Mouse (Mus musculus) bone marrow macrophage, adult 2 months (primary cell): Measurements from ENCODE around the gene Gm42715. TPM values are rescaled to one million over a fixed set of nuclear protein-coding genes. Genes with fewer than 3 reads are reported as not detected.

Experiments
- H3K27ac ChIP-seq: 2 replicates; pipeline ENCODE4 v1.5.1; 2012; ENCODE audit warnings: low read depth, low read length; ENCODE audit not compliant: insufficient read depth
- H3K4me1 ChIP-seq: 2 replicates; pipeline ENCODE4 v1.6.1; 2012; ENCODE audit warnings: low read length; ENCODE audit not compliant: control insufficient read depth, insufficient read depth
- H3K4me3 ChIP-seq: 2 replicates; pipeline ENCODE4 v1.5.1; 2012; ENCODE audit warnings: mild to moderate bottlenecking, low read length, moderate library complexity; ENCODE audit not compliant: insufficient read depth
- CTCF ChIP-seq: IDR thresholded peaks from 2 replicates; pipeline ENCODE4 v1.5.1; 2012; ENCODE audit warnings: low read depth, mild to moderate bottlenecking, low read length, moderate library complexity
- POLR2A ChIP-seq: IDR thresholded peaks from 2 replicates; pipeline ENCODE4 v1.6.1; 2012; ENCODE audit warnings: mild to moderate bottlenecking, low read depth, low read length, borderline replicate concordance
- polyA plus RNA-seq: library from polyadenylated mRNA; stranded (reverse); fragments of >200 nt; gene quantifications from 2 replicates; pipeline ENCODE4 v1.2.4, GENCODE M21; 2012; ENCODE audit not compliant: missing spikeins, insufficient read depth, insufficient read length

Gene Gm42715
- polyA plus RNA-seq, 1 experiment = 6.2 TPM

DNA sequence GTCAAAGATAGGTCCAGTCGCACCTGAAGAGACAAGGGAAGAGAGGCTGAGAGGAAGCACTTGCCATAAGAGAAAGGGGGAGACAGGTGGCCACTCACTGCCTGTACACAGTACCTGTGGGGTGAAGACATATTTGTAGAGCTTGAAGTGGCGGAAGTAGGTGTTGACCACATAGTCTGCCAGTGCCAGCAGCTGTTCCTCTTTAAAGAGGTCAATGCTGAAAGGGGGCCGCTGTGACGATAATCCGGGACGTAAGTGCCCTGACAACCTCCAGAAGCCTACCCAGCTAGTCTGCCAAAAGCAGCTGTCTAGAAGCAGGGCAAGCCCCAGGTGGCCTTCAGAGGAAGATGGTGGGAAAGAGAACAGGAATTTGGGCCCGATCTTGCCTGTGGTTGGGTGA is 65.6 kb downstream of the Gm42715 start:
- no peak for TF ChIP-seq CTCF
- TF ChIP-seq POLR2A = no peak
- Histone ChIP-seq H3K27ac (no peak overlapping the region), H3K4me1 (peaks cover 9% of the 10 kb centered on the region), H3K4me3 (no peak overlapping the region)

DNA sequence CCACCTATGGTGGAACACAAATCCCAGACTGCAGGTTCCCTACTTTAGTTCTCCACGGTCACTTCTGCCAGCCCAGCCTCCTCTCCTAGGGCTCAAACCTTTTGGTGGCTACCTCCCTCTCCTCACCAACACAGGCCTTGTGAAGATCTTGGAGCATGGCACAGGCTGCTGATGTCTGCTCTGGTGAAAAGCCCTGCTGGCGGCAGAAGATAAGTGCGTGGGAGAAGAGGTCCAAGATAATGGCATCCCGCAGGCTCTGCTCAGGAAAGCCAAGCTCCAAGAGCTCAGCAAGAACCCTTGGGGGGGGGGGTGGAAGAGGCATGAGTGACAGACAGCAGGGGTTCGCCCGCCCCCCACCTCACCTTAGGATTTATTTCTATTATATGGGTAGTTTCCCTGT is 66.8 kb downstream of the Gm42715 start:
- TF ChIP-seq CTCF (no peak), POLR2A (no peak)
- no peak overlapping the region for H3K27ac ChIP-seq
- H3K4me1 ChIP-seq = peaks cover 9% of the 10 kb centered on the region
- H3K4me3 ChIP-seq = no peak overlapping the region

DNA sequence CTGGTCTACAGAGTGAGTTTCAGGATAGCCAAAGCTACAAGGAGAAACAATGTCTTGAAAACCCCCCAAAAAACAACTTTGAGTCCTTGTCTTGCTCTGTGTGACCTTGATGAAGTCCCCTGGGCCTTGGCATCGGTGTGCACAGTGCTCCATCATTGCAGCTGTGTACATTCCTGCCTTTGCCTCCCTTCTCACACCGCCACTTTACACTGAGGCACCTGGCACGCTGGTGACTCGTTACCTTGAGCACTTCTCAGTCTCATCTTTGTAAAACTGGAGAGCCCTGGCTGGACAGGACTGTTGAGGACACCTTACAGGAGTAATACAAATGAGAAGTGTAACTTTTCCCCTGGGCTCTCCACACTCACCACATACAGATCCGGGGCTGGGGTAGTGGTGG is 67.8 kb downstream of the Gm42715 start:
- Histone ChIP-seq H3K4me1 (peaks cover 9% of the 10 kb centered on the region), H3K27ac (no peak overlapping the region), H3K4me3 (peak overlapping the region; percentile 65)
- TF ChIP-seq CTCF (no peak), POLR2A (no peak)

DNA sequence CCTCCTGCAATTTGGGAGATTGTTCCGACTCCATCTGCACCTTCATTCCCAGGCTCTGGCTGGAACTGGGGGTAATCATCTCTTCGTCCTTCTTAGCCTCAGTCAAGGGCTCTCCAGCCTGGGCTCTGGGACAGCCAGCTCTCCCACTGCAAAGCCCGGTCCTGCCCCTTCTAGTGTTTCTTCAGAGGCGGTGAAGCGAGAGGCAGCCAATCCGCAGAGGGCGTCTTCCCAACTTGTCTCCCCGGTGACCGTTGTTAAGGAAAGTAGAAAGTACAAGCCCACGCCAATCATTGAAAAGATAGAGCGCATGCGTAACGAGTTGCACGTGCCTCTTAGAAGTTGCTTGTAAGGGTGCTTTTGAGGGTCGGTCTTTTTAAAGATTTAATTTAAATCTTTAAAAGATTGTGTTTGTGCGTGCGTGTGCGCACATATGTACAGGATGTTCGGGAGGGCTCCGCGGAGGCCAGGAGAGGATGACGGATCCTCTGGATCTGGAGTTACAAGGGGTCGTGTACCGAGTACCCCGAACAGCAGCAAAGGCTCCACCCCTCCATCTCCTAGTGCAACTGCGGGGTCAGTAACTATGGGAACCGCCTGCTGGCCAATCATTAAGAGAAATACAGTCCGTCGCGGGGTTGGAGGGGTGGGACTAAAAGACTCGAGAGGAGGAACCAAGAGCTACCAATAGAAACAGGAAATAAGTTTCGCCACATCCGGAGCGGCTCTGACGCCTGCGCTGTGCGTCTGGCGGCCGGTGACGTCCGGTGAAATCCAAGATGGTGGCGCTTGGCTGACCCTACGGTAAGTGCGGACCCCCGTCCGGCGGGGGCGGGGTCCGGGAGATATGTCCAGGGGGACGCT is 68.9 kb downstream of the Gm42715 start, which contains the start of the genes Ccdc189 and Rnf40:
Gene Ccdc189 (minus strand): TSS at position 585 of the 861 bp plus-strand sequence.
Gene Rnf40 (plus strand): TSS at position 757 of the 861 bp plus-strand sequence.
- peak within 1 kb of the TSS; percentile 56 for H3K27ac ChIP-seq
- peak within 1 kb of the TSS; percentile 97 for H3K4me3 ChIP-seq
- H3K4me1 ChIP-seq = peaks cover 9% of the 10 kb centered on the region
- TF ChIP-seq CTCF (no peak), POLR2A (no peak)

DNA sequence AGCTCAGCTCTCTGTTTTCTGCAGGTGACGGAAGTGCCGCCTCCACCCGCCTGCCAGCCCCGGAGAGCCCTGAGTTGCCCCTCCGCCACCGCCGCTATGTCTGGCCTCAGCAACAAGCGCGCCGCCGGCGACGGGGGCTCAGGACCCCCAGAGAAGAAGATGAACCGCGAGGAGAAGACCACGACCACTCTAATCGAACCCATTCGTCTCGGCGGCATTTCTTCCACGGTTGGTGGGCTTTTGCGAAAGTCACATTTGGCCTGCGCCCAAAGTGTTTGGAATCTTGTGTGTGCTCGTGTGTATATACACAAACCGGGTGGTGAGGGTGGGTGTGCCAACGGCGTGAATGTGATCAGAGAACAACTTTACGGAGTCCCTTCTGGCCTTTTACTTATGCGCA is 69.5 kb downstream of the Gm42715 start:
- peak overlapping the region; percentile 97 for H3K4me3 ChIP-seq
- H3K4me1 ChIP-seq = peaks cover 9% of the 10 kb centered on the region
- no peak for TF ChIP-seq CTCF
- TF ChIP-seq POLR2A = no peak
- 0 out of 2 replicates have a peak overlapping the region, but pooled peaks have one; percentile 11 for H3K27ac ChIP-seq

DNA sequence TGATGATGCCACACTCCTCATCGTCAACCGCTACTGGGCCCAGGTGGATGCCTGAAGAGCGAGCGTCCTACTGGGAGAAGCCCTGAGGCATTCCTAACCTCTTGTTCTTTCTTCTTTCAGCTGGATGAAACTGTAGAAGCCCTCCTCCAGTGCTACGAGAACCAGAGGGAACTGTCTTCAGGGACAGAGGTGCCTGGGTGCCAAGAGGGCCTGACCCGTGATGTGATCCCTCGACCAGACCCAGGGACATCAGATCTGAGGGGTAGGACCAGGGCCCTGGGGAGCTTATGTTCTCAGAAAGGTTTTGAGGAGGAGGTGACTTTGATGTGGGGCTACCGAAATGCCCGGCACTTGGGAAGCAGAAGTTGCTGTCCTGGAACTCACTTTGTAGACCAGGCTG is 70.3 kb downstream of the Gm42715 start:
- H3K4me3 ChIP-seq = peak overlapping the region; percentile 97
- TF ChIP-seq CTCF (no peak), POLR2A (no peak)
- no peak overlapping the region for H3K27ac ChIP-seq
- H3K4me1 ChIP-seq = peaks cover 9% of the 10 kb centered on the region

DNA sequence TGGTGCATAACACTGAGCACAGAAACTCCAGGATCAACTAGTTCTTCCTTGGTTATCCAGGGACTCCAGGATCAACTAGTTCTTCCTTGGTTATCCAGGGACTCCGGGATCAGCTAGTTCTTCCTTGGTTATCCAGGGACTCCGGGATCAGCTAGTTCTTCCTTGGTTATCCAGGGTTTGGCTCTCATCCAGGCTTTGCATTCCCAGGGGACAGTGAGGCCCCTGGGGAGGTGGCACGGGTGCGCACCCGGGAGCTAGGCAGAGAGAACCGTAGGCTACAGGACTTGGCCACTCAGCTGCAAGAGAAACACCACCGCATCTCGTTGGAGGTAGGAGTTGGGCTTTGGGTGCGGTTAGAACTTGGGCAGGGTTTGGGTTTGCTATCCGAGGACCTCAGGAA is 71.7 kb downstream of the Gm42715 start:
- H3K4me3 ChIP-seq = no peak overlapping the region
- TF ChIP-seq CTCF (no peak), POLR2A (no peak)
- no peak overlapping the region for H3K27ac ChIP-seq
- peaks cover 9% of the 10 kb centered on the region for H3K4me1 ChIP-seq

DNA sequence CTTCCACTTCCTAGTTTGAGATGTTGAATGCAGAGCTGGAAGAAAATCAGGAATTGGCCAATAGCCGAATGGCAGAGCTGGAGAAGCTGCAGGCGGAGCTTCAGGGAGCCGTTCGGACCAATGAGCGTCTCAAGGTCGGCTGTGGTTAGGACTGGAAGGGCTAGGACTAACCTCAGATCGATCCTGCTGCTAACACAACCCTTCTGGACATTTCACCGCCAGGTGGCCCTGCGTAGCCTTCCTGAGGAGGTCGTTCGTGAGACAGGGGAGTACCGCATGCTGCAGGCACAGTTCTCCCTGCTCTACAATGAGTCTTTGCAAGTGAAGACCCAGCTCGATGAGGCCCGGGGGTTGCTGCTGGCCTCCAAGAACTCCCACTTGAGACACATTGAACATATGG is 73.2 kb downstream of the Gm42715 start:
- Histone ChIP-seq H3K4me1 (peaks cover 5% of the 10 kb centered on the region), H3K4me3 (no peak overlapping the region), H3K27ac (no peak overlapping the region)
- TF ChIP-seq CTCF (no peak), POLR2A (no peak)

DNA sequence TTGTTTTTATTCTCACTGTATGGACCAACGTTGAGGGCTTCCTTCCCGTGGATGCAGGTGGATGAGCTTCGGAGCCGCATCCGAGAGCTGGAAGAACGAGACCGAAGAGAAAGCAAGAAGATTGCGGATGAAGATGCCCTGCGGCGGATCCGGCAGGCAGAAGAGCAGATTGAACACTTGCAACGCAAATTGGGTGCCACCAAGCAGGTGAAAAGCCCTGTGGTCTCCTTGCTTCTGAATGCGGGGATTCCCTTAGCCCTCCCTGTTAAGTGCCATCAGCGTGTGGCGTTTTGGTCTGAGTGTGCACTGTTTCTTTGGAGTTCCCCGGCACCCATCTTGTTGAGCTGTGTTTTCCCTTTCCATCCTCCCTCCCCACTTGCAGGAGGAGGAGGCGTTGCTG is 77.4 kb downstream of the Gm42715 start:
- no peak overlapping the region for H3K27ac ChIP-seq

DNA sequence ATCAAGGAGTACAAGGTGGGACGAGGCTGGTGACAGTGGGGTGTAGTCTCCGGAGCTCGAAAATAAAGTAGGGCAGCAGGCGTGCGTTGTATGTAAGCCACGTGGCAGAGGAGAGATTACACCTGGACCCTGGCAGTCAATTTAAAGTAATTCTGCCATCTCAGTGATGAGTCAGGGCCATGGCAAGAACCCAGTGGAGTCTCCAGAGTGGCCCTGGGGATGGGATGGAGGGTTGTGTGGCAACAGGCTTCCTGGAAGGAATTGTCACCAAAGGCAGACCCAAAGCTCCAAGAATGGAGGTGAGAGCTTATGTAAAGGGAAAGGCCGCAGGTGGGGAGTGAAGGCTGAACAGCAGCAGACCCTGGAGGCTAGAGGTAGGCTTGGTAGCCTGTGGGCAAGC is 81.2 kb downstream of the Gm42715 start:
- H3K4me1 ChIP-seq = peaks cover 6% of the 10 kb centered on the region; the same call in 1 of the 2 replicates
- H3K27ac ChIP-seq = no peak overlapping the region
- H3K4me3 ChIP-seq = no peak overlapping the region
- TF ChIP-seq POLR2A (no peak), CTCF (no peak)

More for the DNA sequence above, 77.4 kb downstream of the Gm42715 start:
- Histone ChIP-seq H3K4me3 (no peak overlapping the region), H3K4me1 (no peaks in the 10 kb centered on the region)
- TF ChIP-seq CTCF (no peak), POLR2A (no peak)
